Mouse (Mus musculus) kidney, embryonic 14.5 days (tissue): ENCODE data around the gene Kpnb1. TPM values are rescaled to one million over a fixed set of nuclear protein-coding genes. Genes with fewer than 3 reads are reported as not detected.

Source experiments
- ATAC-seq: fragments of 200-750 bp; cut with Nextera tagmentation; 2 replicates; pipeline ENCODE4 v1.8.0; 2017; ENCODE audit warnings: moderate number of reproducible peaks, mild to moderate bottlenecking, moderate TSS enrichment, moderate library complexity; ENCODE audit not compliant: low FRiP score, low TSS enrichment
- H3K27ac ChIP-seq: fragments of 300-500 bp; sonication (generic); 2 replicates; pipeline ENCODE4 v1.5.1; 2014; ENCODE audit warnings: low read depth, mild to moderate bottlenecking, low read length, moderate library complexity, mixed read lengths
- H3K27me3 ChIP-seq: fragments of 300-500 bp; sonication (generic); 2 replicates; pipeline ENCODE4 v1.6.1; 2014; ENCODE audit warnings: mild to moderate bottlenecking, low read length; ENCODE audit not compliant: control insufficient read depth, insufficient read depth
- H3K36me3 ChIP-seq: fragments of 300-500 bp; sonication (generic); 2 replicates; pipeline ENCODE4 v1.6.1; 2014; ENCODE audit warnings: low read length, mixed read lengths; ENCODE audit not compliant: control insufficient read depth, insufficient read depth
- H3K4me1 ChIP-seq: fragments of 300-500 bp; sonication (generic); 2 replicates; pipeline ENCODE4 v1.6.1; 2014; ENCODE audit warnings: low read length, mixed read lengths; ENCODE audit not compliant: control insufficient read depth, insufficient read depth
- H3K4me2 ChIP-seq: fragments of 300-500 bp; sonication (generic); replicated peaks from 2 replicates; pipeline ENCODE4 v1.6.1; 2014; ENCODE audit warnings: low read depth, mild to moderate bottlenecking, low read length
- H3K4me3 ChIP-seq: fragments of 300-500 bp; sonication (generic); 2 replicates; pipeline ENCODE4 v1.5.1; 2014; ENCODE audit warnings: mild to moderate bottlenecking, low read length
- H3K9ac ChIP-seq: fragments of 300-500 bp; sonication (generic); 2 replicates; pipeline ENCODE4 v1.6.1; 2014; ENCODE audit warnings: low read depth, mild to moderate bottlenecking, low read length, moderate library complexity
- H3K9me3 ChIP-seq: fragments of 300-500 bp; sonication (generic); 2 replicates; pipeline ENCODE4 v1.6.1; 2016; ENCODE audit warnings: low read length; ENCODE audit not compliant: control insufficient read depth
- WGBS: fragments of 180-500 bp; shearing (Covaris S2); extraction: QIAGEN DNeasy Blood & Tissue Kit; methylation state at CpG from one replicate; pipeline ENCODE4 v1.1.7; 2014; 5-methylcytosine and 5-hydroxymethylcytosine counted together
- polyA plus RNA-seq: library from polyadenylated mRNA; unstranded; fragments of >200 nt; fragmentation: Nextera tagmentation; extraction: Ambion mirVana; gene quantifications from 2 replicates; pipeline ENCODE4 v1.2.1, GENCODE M21; 2014

Gene Kpnb1
- polyA plus RNA-seq, 1 experiment from 2014 or later, result 84.3 TPM

- Histone ChIP-seq H3K27ac (no peak overlapping the region), H3K27me3 (no peaks in the 10 kb centered on the region), H3K4me2 (no peak overlapping the region), H3K9me3 (no peaks in the 10 kb centered on the region), H3K4me3 (no peak overlapping the region), H3K36me3 (peaks cover 99% of the 10 kb centered on the region), H3K9ac (no peak overlapping the region), H3K4me1 (no peaks in the 10 kb centered on the region)
- 55% methylated on average over 3 of the region's 3 CpGs for WGBS
- no peak for ATAC-seq
These were observed 10.8 kb downstream of the Kpnb1 start for GRCm38 (mm10) chr11:97176851-97177250.

DNA sequence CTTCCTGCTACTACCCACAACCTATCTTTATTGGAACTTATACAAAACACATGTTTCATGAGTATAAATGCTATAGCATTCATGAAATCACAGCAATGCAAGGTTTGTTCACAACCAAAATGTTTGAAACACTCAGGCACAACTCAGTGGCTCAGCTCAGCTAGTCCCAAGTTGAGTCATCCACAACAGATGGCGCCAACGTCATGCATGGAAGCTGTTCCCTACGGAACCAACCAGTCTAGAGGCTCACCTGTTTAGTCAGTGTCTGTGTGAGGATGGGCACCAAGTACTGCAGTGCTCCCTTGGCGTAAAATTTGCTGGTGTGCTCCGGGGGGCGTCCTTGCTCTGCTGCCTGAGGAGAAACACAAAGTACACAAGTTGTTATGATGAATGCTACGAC lies 12.2 kb downstream of the Kpnb1 start:
- Histone ChIP-seq H3K27me3 (no peaks in the 10 kb centered on the region), H3K4me2 (no peak overlapping the region), H3K36me3 (peaks cover 99% of the 10 kb centered on the region), H3K4me3 (no peak overlapping the region), H3K27ac (no peak overlapping the region), H3K4me1 (no peaks in the 10 kb centered on the region), H3K9ac (no peak overlapping the region), H3K9me3 (no peaks in the 10 kb centered on the region)
- no peak for ATAC-seq
- WGBS, result 90% methylated on average over 7 of the region's 7 CpGs

DNA sequence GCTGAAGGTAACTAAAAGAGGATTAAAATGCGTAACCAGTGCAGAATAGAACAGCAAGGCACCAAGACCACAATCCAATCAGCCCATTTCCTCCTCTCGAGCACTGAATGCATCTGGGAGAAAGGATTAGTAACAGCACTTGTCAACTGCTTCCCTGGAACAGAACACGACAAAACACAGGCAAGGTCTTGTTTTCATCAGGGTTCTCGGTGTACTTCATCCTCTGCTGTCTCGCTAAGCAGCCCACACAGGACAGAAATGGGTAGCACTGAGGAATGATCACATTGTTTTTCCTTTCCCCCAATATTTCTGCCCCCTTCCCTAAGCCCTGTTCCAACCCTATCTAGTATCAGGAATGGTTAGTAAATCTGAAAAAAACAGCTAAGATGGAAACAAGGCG lies 27.3 kb downstream of the Kpnb1 start:
- H3K9me3 ChIP-seq, result no peaks in the 10 kb centered on the region
- peaks cover 83% of the 10 kb centered on the region for H3K36me3 ChIP-seq
- no peak for ATAC-seq
- 91% methylated on average over 6 of the region's 6 CpGs for WGBS
- H3K27ac ChIP-seq, result no peak overlapping the region
- no peaks in the 10 kb centered on the region for H3K27me3 ChIP-seq
- no peak overlapping the region for H3K4me3 ChIP-seq
- H3K4me2 ChIP-seq, result no peak overlapping the region
- H3K4me1 ChIP-seq, result no peaks in the 10 kb centered on the region
- H3K9ac ChIP-seq, result no peak overlapping the region

GRCm38 (mm10) chr11:97156999-97157398 lies 30.7 kb downstream of the Kpnb1 start:
- no peaks in the 10 kb centered on the region for H3K9me3 ChIP-seq
- peaks cover 11% of the 10 kb centered on the region for H3K4me1 ChIP-seq
- peaks cover 55% of the 10 kb centered on the region for H3K36me3 ChIP-seq
- H3K4me3 ChIP-seq, result no peak overlapping the region
- 87% methylated on average over 7 of the region's 7 CpGs for WGBS
- no peak overlapping the region for H3K9ac ChIP-seq
- H3K4me2 ChIP-seq, result no peak overlapping the region
- no peaks in the 10 kb centered on the region for H3K27me3 ChIP-seq
- no peak for ATAC-seq
- no peak overlapping the region for H3K27ac ChIP-seq

DNA sequence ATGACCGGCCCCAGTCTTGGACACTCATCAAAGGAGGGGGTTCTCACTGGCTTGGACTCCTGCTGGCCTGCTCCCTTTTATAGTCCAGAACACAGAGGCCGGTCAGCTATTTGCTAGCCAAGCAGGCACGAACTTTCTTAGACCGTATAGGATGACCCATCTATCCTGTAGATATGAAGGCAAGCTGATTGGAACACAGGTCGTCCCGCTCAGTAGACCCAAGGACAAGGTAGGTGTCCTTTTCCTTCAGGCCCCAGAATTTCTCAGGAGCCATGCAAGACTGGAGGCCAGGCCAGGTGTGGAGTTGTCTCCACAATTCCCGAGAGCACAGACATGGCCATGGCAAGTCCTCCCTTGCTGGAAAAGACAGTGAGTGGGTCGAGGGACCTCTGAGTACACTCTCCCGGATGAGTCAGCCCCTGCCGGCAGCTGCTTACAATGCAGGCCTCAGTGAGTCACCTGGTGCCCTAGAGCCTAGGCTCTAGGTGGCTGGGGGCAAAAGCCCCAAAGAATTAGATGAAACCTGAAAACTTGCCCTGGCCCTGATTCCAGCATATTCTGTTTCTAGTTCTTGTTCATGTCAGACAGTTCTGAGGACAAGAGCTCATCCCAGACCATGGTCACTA lies 34.9 kb downstream of the Kpnb1 start:
- no peak overlapping the region for H3K9ac ChIP-seq
- no peak overlapping the region for H3K27ac ChIP-seq
- WGBS, result 19% methylated on average over 10 of the region's 10 CpGs
- no peak for ATAC-seq
- H3K36me3 ChIP-seq, result peaks cover 15% of the 10 kb centered on the region
- H3K4me3 ChIP-seq, result no peak overlapping the region
- H3K9me3 ChIP-seq, result no peaks in the 10 kb centered on the region
- no peaks in the 10 kb centered on the region for H3K27me3 ChIP-seq
- H3K4me2 ChIP-seq, result no peak overlapping the region
- peaks cover 25% of the 10 kb centered on the region for H3K4me1 ChIP-seq

DNA sequence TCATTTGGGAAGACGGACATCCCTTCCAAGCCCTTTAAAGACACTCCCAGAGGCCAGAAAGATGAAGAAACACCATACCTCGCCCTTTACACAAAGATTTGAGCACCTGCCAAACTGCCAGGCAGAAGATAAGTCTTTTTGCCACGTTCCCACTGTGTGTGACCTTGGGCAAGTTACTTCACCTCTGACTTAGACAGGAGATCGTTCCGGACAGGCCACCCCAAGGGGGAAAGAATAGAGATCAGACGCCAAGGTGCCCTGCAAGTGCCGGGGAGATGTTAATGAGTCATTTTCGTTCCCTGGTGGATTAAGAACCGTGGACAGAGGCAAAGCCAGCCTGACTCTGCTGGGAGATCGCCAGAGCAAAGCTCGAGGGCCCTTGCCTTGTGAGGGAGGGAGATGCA lies 35.7 kb downstream of the Kpnb1 start:
- H3K4me2 ChIP-seq, result peak overlapping the region; percentile 93

GRCm38 (mm10) chr11:97151343-97151801 lies 36.3 kb downstream of the Kpnb1 start, which contains the start of gene Tbkbp1:
Gene Tbkbp1 (minus strand): TSS chr11:97151495.
- peaks cover 13% of the 10 kb centered on the region for H3K36me3 ChIP-seq
- no peaks in the 10 kb centered on the region for H3K27me3 ChIP-seq
- whole genome bisulfite sequencing, result under 1% methylated on average over 36 of the region's 64 CpGs
- peak within 1 kb of the TSS; percentile 66 for H3K4me3 ChIP-seq
- H3K4me1 ChIP-seq, result peaks cover 25% of the 10 kb centered on the region
- H3K27ac ChIP-seq, result peak within 1 kb of the TSS; percentile 88
- peak within 1 kb of the TSS; percentile 93 for H3K4me2 ChIP-seq
- ATAC-seq, result 0 out of 2 replicates have a peak, but pooled peaks have one; percentile 5
- no peaks in the 10 kb centered on the region for H3K9me3 ChIP-seq
- H3K9ac ChIP-seq, result peak within 1 kb of the TSS; percentile 85

More for the DNA sequence above, 35.7 kb downstream of the Kpnb1 start:
- H3K9ac ChIP-seq, result no peak overlapping the region
- peak overlapping the region; percentile 66; the same call in 1 of the 2 replicates for H3K4me3 ChIP-seq
- ATAC-seq, result no peak
- peaks cover 25% of the 10 kb centered on the region for H3K4me1 ChIP-seq
- H3K27me3 ChIP-seq, result no peaks in the 10 kb centered on the region
- WGBS, result 2% methylated on average over 11 of the region's 11 CpGs
- H3K27ac ChIP-seq, result no peak overlapping the region
- no peaks in the 10 kb centered on the region for H3K9me3 ChIP-seq
- peaks cover 14% of the 10 kb centered on the region for H3K36me3 ChIP-seq

DNA sequence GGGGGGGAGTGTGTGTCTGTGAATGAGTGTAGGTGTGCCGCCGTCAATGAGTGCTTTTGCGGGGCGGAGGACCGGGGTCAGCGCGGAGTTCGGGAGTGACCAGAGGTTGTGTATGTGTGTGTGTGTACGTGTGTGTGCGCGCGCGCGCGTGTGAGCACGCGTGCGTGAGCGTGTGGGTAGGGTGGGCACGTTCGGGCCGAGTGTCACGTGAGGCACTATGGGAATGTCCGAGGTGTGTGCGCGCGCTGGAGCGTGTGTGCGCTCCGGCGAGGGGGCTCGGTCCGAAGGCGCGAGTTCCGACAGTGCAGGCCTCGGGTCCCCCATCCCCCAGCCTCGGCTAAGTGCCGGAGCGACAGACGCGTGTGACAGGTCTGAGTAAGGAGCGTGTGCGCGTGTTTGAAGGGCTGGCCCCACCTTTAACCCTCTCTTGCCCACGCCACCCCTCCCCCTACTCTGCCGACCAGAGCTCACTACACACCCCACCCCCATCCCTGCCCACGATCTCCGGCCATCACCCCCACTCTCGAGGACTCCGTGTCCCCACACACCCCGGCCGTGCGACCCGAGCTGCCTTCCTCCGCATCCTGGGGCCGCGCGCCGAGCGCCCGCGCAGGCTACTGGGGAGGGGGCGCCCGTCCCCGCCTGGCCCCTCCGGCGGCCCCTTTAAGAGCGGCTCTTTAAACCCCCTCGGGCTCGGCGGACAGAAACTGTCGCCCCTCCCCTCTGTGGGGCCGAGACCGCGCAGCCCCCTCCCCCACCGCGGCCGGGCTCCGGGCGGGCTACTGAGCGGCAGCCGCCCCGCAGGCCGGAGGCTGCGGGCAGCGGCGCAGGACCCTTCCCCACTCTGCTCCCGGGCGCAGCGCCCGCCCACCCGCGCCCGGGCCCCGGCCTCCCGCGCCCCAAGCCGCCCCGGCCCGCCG lies 37.0 kb downstream of the Kpnb1 start:
- Histone ChIP-seq H3K4me1 (peaks cover 25% of the 10 kb centered on the region), H3K4me2 (peak overlapping the region; percentile 93), H3K27ac (peak overlapping the region; percentile 88), H3K9ac (peak overlapping the region; percentile 85), H3K36me3 (peaks cover 15% of the 10 kb centered on the region), H3K9me3 (no peaks in the 10 kb centered on the region), H3K4me3 (peak overlapping the region; percentile 66), H3K27me3 (no peaks in the 10 kb centered on the region)
- peak; percentile 71 for ATAC-seq
- under 1% methylated on average over 76 of the region's 102 CpGs for WGBS
